Comparison of ENCODE assay signal across 7 mouse cellular contexts in the genomic region with DNA sequence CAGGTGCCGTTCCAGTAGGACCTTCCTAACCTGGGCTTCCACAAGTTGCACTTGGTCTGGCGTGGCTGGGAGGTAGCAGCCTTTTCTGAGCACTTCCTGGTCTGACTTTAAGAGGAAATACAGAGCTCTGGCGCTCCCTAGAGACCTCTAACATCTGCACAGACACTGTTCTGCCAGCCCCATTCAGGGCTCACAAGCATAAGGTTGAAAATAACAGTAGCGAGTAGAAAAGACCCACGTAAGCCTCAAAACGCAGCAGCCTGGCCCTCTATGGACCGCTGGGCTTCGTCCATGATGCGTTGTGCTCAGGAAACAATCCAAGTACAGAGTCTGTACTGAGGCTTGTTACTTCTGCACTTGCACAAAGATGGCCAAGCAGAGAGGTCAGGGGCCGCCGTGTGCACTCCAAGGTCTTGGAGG. TPM values are rescaled to one million over a fixed set of nuclear protein-coding genes. Genes with fewer than 3 reads are reported as not detected.
DNase-seq lines count a peak whose midpoint lies in the region; ATAC-seq and TF ChIP-seq lines count a peak whose summit lies in the region.

No protein-coding gene starts in this region.

- peak; percentile 94 for ATAC-seq in inflammation-experienced regulatory T-cells, adult 6 months

- no peak for TF ChIP-seq CTCF in testis, adult 2 months (IDR thresholded peaks at IDR 0.05; ENCODE audit: control insufficient read depth, insufficient read depth, insufficient replicate concordance, low read depth, low read length)

- TF ChIP-seq POLR2A in testis, adult 2 months (IDR thresholded peaks at IDR 0.05; ENCODE audit: control insufficient read depth, low read depth, low read length): no peak

- H3K36me3 ChIP-seq in testis, adult 2 months (ENCODE audit: control insufficient read depth, insufficient read depth, low read length): no peaks in the 10 kb centered on the region

- peak overlapping the region; percentile 54; the same call in 1 of the 2 replicates for H3K27ac ChIP-seq in testis, adult 2 months (ENCODE audit: control insufficient read depth, insufficient read depth, low read depth, low read length)
- peak overlapping the region; percentile 55 for H3K27ac ChIP-seq in brown adipose tissue, adult 24 weeks (replicated peaks; ENCODE audit: low read depth, low read length)

- no peak for DNase-seq in testis, postnatal 10 days (ENCODE audit: low spot score)
- DNase-seq in lung, adult 18-20 months: peak; percentile 71 to 75
- peak; percentile 78 to 81 for DNase-seq in spleen, postnatal 36 days (ENCODE audit: low spot score in 2 of 2)
- DNase-seq in right cerebral cortex, postnatal 14 days: no peak

- H3K4me1 ChIP-seq in testis, adult 2 months (ENCODE audit: control insufficient read depth, insufficient read depth, low read length): peaks cover 29% of the 10 kb centered on the region
- peaks cover 63% of the 10 kb centered on the region for H3K4me1 ChIP-seq in brown adipose tissue, adult 24 weeks (ENCODE audit: control insufficient read depth, insufficient read depth, insufficient read length, low read length)

- H3K27me3 ChIP-seq in testis, adult 2 months (ENCODE audit: control insufficient read depth, insufficient read depth, low read length): no peaks in the 10 kb centered on the region

- peak overlapping the region; percentile 2 for H3K4me3 ChIP-seq in testis, adult 2 months (ENCODE audit: control insufficient read depth, low read depth, low read length)
- peak overlapping the region; percentile 28 for H3K4me3 ChIP-seq in brown adipose tissue, adult 24 weeks (ENCODE audit: insufficient read depth, low read depth, low read length)

RNA-seq across cellular contexts. Expression of a gene that starts 10.6 kb away (rescaled TPM):
- 19.7 and 21.4 TPM in 2 replicates for polyA plus RNA-seq in testis, adult 2 months (2012; rRNA removed)
- 61.4 and 63.8 TPM in 2 replicates for polyA plus RNA-seq in brown adipose tissue, adult 24 weeks (2012; ENCODE audit: insufficient read depth, insufficient read length, missing spikeins)
- polyA plus RNA-seq in inflammation-experienced regulatory T-cells, adult 6 months (2017; shearing (Covaris generic)): 1 to 10 TPM; 1.1 to 4.4 (median 4.2) TPM

Comparison
In these comparisons a context has a peak if more than half of its experiments do, and no peak if none do; other contexts are left out.
1. DNase-seq: peak in lung, adult 18-20 months (2 of 2) and spleen, postnatal 36 days (2 of 2); none in testis, postnatal 10 days (single experiment) and right cerebral cortex, postnatal 14 days (single experiment).